Mouse (Mus musculus) hindbrain, embryonic 10.5 days (tissue): Measurements from ENCODE around the gene Adk. TPM values are rescaled to one million over a fixed set of nuclear protein-coding genes. Genes with fewer than 3 reads are reported as not detected.

ENCODE experiments used
- DNase-seq: peaks from one replicate; pipeline ENCODE4 v3.0.0-alpha.2; 2017; ENCODE audit warnings: low spot score
- H3K27ac ChIP-seq: fragments of 300-500 bp; sonication (generic); 2 replicates; pipeline ENCODE4 v1.5.1; 2016; ENCODE audit warnings: mild to moderate bottlenecking, moderate library complexity
- H3K27me3 ChIP-seq: fragments of 300-500 bp; sonication (generic); 2 replicates; pipeline ENCODE4 v1.6.1; 2016; ENCODE audit warnings: mild to moderate bottlenecking; ENCODE audit not compliant: poor library complexity, insufficient read depth, severe bottlenecking
- H3K36me3 ChIP-seq: fragments of 300-500 bp; sonication (generic); 2 replicates; pipeline ENCODE4 v1.6.1; 2016; ENCODE audit warnings: mild to moderate bottlenecking, moderate library complexity
- H3K4me1 ChIP-seq: fragments of 300-500 bp; sonication (generic); replicated peaks from 2 replicates; pipeline ENCODE4 v1.6.1; 2016; ENCODE audit warnings: mild to moderate bottlenecking
- H3K4me3 ChIP-seq: fragments of 300-500 bp; sonication (generic); 2 replicates; pipeline ENCODE4 v1.5.1; 2016; ENCODE audit warnings: mild to moderate bottlenecking, moderate library complexity
- H3K9me3 ChIP-seq: fragments of 300-500 bp; sonication (generic); 2 replicates; pipeline ENCODE4 v1.6.1; 2016; ENCODE audit warnings: mild to moderate bottlenecking, moderate library complexity
- WGBS: fragments of 180-500 bp; shearing (Covaris S2); methylation state at CpG from one replicate; pipeline ENCODE4 v1.1.7; 2016; 5-methylcytosine and 5-hydroxymethylcytosine counted together
- polyA plus RNA-seq: library from polyadenylated mRNA; unstranded; fragments of >200 nt; fragmentation: Nextera tagmentation; extraction: Ambion mirVana; gene quantifications from 2 replicates; pipeline ENCODE4 v1.2.1, GENCODE M21; 2016

Adk gene
- polyA plus RNA-seq, 1 experiment from 2014 or later, result 115 TPM

DNA sequence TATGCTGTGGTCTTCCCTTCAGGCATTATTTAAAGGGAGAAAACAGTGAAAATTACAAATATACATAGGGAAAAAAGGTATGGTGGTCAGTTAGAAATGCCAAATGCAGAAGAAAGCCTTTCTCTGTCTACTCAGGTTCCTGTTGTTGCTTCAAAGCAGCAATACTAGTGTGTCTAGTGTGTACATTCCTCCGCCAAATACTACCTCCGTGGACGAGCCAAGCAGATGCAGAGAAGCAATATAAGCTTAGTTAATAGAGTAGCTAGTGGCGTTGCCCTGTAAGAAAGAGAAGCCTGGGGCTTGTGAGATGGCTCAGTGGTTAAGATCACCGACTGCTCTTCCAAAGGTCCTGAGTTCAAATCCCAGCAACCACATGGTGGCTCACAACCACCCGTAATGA lies 359.1 kb downstream of the Adk start:
- Histone ChIP-seq H3K36me3 (no peaks in the 10 kb centered on the region), H3K27me3 (peaks cover 12% of the 10 kb centered on the region; the same call in 1 of the 2 replicates), H3K9me3 (no peaks in the 10 kb centered on the region), H3K4me1 (peaks cover 19% of the 10 kb centered on the region), H3K4me3 (no peak overlapping the region), H3K27ac (peak overlapping the region; percentile 54; the same call in 1 of the 2 replicates)
- 90% methylated on average over 6 of the region's 6 CpGs for WGBS
- no peak for DNase-seq

DNA sequence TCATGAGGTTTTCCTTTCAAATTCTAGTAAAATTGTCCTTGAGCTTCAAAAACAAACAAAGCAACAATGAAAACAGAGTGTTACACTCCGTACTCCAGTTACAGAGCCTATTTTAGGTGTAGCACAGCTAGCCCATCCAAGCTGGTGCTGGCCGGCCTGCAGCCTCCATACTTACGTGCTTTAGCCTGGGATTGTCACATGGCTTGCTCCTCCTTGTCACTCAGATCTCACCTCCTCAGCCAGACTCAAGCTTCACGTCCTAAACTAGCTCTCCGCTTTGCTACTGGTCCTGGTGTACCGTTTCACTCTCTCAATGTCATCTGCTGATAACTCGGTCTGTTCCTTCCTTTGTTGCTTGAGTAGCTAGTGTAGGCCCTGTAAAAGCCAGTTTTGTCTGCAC lies 366.0 kb downstream of the Adk start:
- H3K36me3 ChIP-seq, result no peaks in the 10 kb centered on the region
- no peak overlapping the region for H3K4me3 ChIP-seq
- no peak for DNase-seq
- H3K4me1 ChIP-seq, result no peaks in the 10 kb centered on the region
- H3K27ac ChIP-seq, result no peak overlapping the region
- no peaks in the 10 kb centered on the region for H3K9me3 ChIP-seq
- 85% methylated on average over 7 of the region's 7 CpGs for WGBS
- H3K27me3 ChIP-seq, result no peaks in the 10 kb centered on the region

DNA sequence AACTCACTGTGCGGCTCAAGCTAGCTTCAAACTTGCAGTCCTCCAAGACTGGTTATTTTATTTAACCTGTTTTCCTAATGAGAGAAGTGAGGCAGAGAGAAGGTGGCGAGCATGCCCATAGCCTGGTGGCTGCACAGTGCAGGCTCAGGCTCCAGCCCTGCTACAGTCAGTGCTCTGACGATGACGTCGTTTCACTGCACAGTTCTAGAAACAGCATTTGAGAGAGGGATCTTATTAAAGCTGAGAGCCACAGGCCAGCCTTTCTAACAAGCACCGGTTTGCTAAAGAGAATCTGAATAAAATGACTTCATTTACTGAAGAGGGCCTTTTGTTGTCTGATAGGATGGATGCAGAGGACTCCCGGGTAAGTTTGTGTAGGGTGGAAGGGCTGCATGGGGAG lies 375.0 kb downstream of the Adk start:
- Histone ChIP-seq H3K27ac (peak overlapping the region; percentile 4; the same call in 1 of the 2 replicates), H3K9me3 (no peaks in the 10 kb centered on the region), H3K4me1 (peaks cover 20% of the 10 kb centered on the region), H3K27me3 (no peaks in the 10 kb centered on the region), H3K36me3 (no peaks in the 10 kb centered on the region; the same call in 1 of the 2 replicates), H3K4me3 (no peak overlapping the region)
- DNase-seq, result no peak
- WGBS, result 59% methylated on average over 7 of the region's 7 CpGs

DNA sequence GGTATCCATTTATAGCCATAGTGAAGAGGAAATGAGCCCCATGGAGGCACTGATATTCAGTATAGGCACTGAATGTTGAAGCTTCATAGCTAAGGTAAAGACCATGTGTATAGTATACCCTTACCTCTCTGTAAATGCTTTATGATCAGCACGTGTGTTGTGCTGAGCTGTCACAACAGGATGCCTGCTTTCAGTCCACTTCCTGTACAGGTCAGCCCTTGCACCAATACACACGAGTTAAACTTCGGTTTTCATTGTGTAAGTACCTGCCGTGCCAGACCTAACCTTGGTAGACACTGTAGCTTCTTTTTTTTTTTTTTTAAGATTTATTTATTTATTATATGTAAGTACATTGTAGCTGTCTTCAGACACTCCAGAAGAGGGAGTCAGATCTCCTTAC lies 381.0 kb downstream of the Adk start:
- DNase-seq, result no peak
- no peaks in the 10 kb centered on the region for H3K27me3 ChIP-seq
- WGBS, result 86% methylated on average over 4 of the region's 4 CpGs
- peaks cover 6% of the 10 kb centered on the region for H3K4me1 ChIP-seq
- H3K36me3 ChIP-seq, result no peaks in the 10 kb centered on the region
- H3K4me3 ChIP-seq, result no peak overlapping the region
- no peaks in the 10 kb centered on the region for H3K9me3 ChIP-seq
- H3K27ac ChIP-seq, result no peak overlapping the region

DNA sequence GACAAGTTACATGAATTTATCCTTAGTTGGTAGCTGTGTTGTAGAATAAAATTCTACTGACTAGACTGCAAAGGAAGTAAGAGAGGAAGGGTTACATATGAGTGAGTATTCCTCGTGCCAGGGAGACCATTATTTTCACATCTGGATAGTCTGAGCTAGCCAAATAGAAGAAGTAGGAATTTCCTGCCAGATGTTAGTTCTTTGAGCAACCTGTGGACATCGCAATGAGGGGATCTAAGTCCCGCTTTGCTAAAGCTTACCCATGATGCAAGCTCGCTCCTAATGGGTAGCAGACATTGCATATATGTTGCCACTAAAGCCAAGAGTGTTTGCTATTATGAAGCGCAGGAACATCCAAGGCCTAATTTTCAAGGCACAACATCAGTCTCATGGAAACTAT lies 381.6 kb downstream of the Adk start:
- Histone ChIP-seq H3K27me3 (no peaks in the 10 kb centered on the region), H3K36me3 (no peaks in the 10 kb centered on the region), H3K27ac (no peak overlapping the region), H3K9me3 (no peaks in the 10 kb centered on the region), H3K4me1 (0 out of 2 replicates have a peak, but pooled peaks cover under 1% of the 10 kb centered on the region), H3K4me3 (no peak overlapping the region)
- 81% methylated on average over 5 of the region's 5 CpGs for WGBS
- DNase-seq, result no peak

DNA sequence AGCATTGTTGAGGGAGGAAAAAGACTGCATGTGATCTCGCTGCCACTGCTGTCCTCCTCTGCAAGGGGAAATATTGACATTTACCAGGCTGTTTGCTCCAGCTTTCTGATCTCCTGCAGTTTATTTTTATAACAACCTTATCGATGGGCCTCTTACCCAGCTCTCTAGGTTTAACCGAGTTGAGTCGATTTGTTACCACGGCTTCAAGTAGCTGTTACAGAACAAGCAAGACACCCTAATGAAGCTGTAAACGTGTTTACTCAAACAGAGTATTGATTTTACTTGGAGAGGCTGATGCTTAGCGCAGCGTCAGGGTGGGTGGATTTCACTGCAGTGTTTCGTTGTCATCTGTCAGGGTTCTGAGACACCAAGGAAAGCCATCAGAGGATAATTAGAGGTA lies 382.3 kb downstream of the Adk start:
- Histone ChIP-seq H3K4me1 (peaks cover 4% of the 10 kb centered on the region; the same call in 1 of the 2 replicates), H3K36me3 (no peaks in the 10 kb centered on the region), H3K27me3 (no peaks in the 10 kb centered on the region), H3K9me3 (no peaks in the 10 kb centered on the region), H3K4me3 (no peak overlapping the region), H3K27ac (no peak overlapping the region)
- DNase-seq, result no peak
- WGBS, result 72% methylated on average over 9 of the region's 9 CpGs

DNA sequence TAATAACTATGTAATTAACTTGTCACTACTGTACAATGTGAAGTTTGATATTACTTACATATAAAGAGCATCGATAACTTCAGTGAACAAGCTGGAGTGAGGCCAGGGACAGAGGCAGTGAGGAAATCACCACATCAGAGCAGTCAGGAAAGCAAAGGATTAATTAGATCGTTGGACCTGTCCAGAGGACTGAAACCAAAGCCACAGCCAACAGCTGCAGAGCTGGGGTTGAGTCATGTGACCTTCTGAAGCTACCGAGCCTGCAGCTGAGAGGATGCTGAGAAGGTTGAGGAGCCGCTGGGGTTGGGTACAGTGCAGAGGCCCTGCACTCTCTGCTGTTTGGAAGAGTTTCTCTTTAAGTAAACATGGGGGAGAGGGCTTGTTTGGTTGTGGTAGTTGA lies 387.4 kb downstream of the Adk start:
- WGBS, result 54% methylated on average over 4 of the region's 4 CpGs
- peaks cover 12% of the 10 kb centered on the region for H3K4me1 ChIP-seq
- no peak overlapping the region for H3K4me3 ChIP-seq
- H3K27ac ChIP-seq, result peak overlapping the region; percentile 46; the same call in 1 of the 2 replicates
- peak; percentile 20 for DNase-seq
- no peaks in the 10 kb centered on the region for H3K27me3 ChIP-seq
- no peaks in the 10 kb centered on the region for H3K9me3 ChIP-seq
- no peaks in the 10 kb centered on the region; the same call in 1 of the 2 replicates for H3K36me3 ChIP-seq

DNA sequence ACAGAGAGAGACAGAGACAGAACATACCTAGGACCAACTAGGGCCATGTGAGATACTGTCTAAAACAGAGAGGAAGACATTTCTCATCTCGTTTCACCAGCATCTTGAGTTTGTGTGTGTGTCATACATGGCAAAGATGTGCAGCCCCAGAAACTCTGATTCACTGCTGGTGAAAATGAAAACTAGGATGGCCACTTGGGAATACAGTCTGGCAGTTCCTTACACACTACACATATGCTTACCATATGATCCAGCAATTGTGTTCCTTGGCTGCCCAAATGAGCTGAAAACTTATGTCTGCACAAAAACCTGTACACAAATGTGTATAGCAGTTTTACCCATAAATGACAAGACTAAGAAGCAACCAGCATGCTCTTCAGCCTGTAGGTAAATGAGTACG lies 388.2 kb downstream of the Adk start:
- Histone ChIP-seq H3K4me3 (no peak overlapping the region), H3K4me1 (peaks cover 12% of the 10 kb centered on the region), H3K27me3 (no peaks in the 10 kb centered on the region), H3K27ac (0 out of 2 replicates have a peak overlapping the region, but pooled peaks have one; percentile 13), H3K36me3 (no peaks in the 10 kb centered on the region; the same call in 1 of the 2 replicates), H3K9me3 (no peaks in the 10 kb centered on the region)
- 93% methylated on average over 2 of the region's 2 CpGs for WGBS
- DNase-seq, result no peak

DNA sequence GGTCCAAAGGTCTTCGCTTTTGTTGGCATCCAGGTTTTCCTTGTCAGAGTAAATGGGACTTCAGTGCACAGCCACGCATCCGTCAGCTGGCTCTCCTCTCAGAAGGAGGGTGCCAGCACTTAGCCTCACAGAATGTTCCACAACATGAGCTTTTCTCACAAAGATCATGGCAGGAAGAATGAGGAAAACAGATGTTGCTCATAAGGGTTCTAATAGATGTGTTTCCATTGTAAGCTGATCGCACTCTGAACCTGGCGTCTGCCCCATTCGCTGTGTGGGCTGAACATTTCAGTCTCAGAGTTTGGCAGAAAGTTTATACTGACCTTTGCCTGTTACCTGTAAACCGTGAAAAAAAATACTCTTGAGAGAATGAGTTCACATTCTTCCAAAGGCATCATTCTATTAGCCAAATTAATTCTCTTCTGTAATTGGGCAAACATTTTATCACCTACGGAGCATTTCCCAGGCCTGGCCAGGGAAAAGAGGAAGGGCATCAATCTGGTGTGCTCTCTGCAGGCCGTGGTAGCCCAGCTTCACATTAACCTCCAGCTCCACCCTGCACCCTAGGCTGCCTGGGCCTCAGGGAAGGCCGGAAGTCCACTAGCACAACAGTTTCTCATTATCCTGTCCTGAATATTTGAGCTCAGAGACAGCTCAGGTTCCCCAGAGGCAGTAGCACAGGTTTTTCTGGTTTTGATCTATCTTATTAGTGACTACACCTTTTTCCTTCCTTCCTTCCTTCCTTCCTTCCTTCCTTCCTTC lies 389.6 kb downstream of the Adk start:
- H3K9me3 ChIP-seq, result no peaks in the 10 kb centered on the region
- WGBS, result 73% methylated on average over 10 of the region's 10 CpGs
- no peaks in the 10 kb centered on the region; the same call in 1 of the 2 replicates for H3K36me3 ChIP-seq
- DNase-seq, result peak; percentile 21
- no peaks in the 10 kb centered on the region for H3K27me3 ChIP-seq
- H3K4me3 ChIP-seq, result no peak overlapping the region
- no peak overlapping the region for H3K27ac ChIP-seq
- H3K4me1 ChIP-seq, result peaks cover 12% of the 10 kb centered on the region

DNA sequence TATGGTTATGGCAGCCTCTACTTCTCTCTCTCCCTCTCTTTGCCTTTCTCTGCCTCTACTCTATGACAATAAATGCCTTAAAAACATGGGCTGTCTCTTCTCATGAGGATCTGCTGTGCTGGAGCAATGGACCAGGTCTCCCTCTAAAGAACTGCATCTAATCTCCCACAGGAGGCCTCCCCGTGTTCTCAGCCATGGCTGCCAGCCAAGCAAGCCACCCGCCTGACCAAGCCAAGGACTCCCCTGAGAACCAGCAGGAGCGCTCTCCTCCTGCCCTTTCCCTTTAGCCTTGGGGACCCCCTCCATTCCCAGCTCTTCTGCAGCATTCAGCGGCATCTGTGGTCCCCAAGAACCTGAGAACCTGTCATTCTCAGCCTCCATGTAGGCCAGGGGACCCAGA lies 400.2 kb downstream of the Adk start:
- Histone ChIP-seq H3K4me3 (no peak overlapping the region), H3K36me3 (no peaks in the 10 kb centered on the region), H3K4me1 (no peaks in the 10 kb centered on the region), H3K27ac (no peak overlapping the region), H3K9me3 (no peaks in the 10 kb centered on the region), H3K27me3 (no peaks in the 10 kb centered on the region)
- 78% methylated on average over 4 of the region's 4 CpGs for WGBS
- DNase-seq, result no peak

DNA sequence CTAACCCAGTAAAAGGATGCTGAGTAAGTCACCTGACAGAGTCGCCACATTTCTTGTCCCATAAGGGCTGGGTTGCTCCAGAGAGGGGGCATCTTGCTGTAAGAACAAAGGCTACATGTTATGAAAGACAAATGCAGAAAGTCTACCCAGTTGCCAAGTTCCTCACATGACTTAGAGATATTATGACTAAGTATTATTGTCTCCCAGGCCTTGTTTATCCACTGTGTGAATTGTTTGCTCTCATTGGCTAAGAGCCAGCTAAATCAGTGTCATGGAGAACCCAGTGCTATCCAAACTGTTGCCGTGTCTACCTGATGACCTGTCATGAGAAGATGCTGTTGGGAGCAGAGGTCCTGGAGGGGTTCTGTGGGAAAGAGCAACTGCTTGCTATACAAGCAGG lies 401.5 kb downstream of the Adk start:
- Histone ChIP-seq H3K36me3 (no peaks in the 10 kb centered on the region), H3K9me3 (no peaks in the 10 kb centered on the region), H3K4me3 (no peak overlapping the region), H3K27me3 (no peaks in the 10 kb centered on the region), H3K27ac (no peak overlapping the region), H3K4me1 (no peaks in the 10 kb centered on the region)
- 85% methylated on average over 2 of the region's 2 CpGs for WGBS
- DNase-seq, result no peak

DNA sequence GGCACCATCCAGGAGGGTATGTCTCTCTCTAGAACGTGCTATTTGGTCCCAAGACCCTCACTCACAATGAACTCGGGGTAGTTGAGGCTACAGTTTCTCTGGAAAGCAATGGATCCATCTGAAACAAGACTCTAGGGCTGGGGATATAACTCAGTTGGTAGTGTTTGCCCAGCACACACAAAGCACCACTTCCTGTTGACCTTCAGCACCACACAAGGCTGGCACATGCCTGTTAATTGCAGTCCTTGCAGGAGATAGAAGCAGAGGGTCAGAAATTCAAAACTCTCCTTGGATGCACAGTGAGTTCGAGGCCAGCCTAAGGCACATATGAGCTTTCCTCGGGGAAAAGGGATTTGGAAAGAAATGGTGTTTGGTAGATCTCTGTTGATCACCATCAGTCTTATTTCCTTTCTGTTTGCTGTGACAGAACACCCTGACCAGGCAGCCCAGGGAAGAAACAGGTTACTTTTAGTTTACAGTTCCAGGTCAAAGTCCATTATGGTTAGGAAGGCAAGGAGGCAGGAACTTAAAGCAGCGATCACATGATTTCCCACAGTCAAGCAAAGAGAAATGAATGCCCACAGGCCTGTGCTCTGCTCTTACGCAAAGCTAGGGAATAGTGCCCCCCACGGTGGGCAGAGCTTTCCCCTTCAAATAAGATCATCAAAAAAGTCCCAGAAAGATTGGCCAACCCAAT lies 403.4 kb downstream of the Adk start:
- H3K9me3 ChIP-seq, result no peaks in the 10 kb centered on the region
- no peaks in the 10 kb centered on the region for H3K4me1 ChIP-seq
- DNase-seq, result no peak
- no peak overlapping the region for H3K27ac ChIP-seq
- H3K4me3 ChIP-seq, result no peak overlapping the region
- H3K27me3 ChIP-seq, result no peaks in the 10 kb centered on the region
- no peaks in the 10 kb centered on the region for H3K36me3 ChIP-seq
- WGBS, result 93% methylated on average over 7 of the region's 7 CpGs

DNA sequence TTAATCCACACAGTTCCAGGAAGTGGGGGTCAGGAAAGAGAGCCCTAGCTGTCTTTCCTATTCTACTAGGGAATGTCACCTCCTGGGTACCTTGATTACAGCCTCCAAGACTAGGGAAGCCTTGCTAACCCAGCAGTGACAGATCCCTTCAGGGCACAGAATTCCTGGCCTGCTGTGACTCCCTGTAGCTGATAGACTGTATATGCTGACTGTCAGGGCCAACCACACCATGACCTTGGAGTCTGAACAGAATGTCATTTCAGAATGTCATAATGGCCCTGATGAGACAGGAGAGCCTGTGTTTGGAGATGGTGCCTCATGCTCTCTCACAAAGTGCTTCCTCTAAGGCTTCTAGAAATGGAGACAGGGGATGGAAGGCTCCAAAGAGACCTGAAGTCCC lies 404.2 kb downstream of the Adk start:
- Histone ChIP-seq H3K9me3 (no peaks in the 10 kb centered on the region), H3K4me1 (no peaks in the 10 kb centered on the region), H3K27ac (0 out of 2 replicates have a peak overlapping the region, but pooled peaks have one; percentile 2), H3K4me3 (no peak overlapping the region), H3K27me3 (no peaks in the 10 kb centered on the region), H3K36me3 (no peaks in the 10 kb centered on the region)
- DNase-seq, result no peak
